Mouse (Mus musculus): ENCODE measurements around the gene Ino80. TPM values are rescaled to one million over a fixed set of nuclear protein-coding genes. Genes with fewer than 3 reads are reported as not detected.
A peak's percentile ranks its signal among the peaks of the same experiment; 100 is the strongest.

Ino80 gene
- total and polyA plus RNA-seq, 3 experiments = 10.6 to 17.8 (median 11.4) TPM

GRCm38 (mm10) chr2:119327942-119328526 lies 149.5 kb downstream of the Ino80 start:
- peaks cover 9 to 28% of the 10 kb centered on the region in 2 experiments for H3K4me1 ChIP-seq (ENCODE audit: control insufficient read depth in 1 of 2, insufficient read depth in 2 of 2)
- H3K4me3 ChIP-seq (replicated peaks in 1 of 3; ENCODE audit: low read depth in 2 of 3, low read length in 2 of 3, poor library complexity in 1 of 3) = no peak overlapping the region
- no peak for DNase-seq (ENCODE audit: extremely low read depth)
- H3K9ac ChIP-seq (ENCODE audit: insufficient read depth, low read depth) = no peak overlapping the region
- H3K27me3 ChIP-seq (replicated peaks) = peaks cover 75% of the 10 kb centered on the region
- dilution Hi-C loops (cut with MboI; ENCODE audit: extremely low pct_ligation_motif_present, extremely low pct_unique_long_range_greater_than_20kb, low sequenced_read_pairs) = no loop called here
- H3K27ac ChIP-seq (ENCODE audit: insufficient read depth, low read depth) = no peak overlapping the region
- no peak for TF ChIP-seq UBTF (IDR thresholded peaks at IDR 0.05; ENCODE audit: low read depth, low read length)
- TF ChIP-seq TBP (conservative IDR thresholded peaks at IDR 0.05; ENCODE audit: low read depth, low read length) = no peak
- no peak for TF ChIP-seq CTCF (conservative IDR thresholded peaks at IDR 0.05 in 1 of 2, IDR thresholded peaks at IDR 0.05 in 1 of 2; ENCODE audit: low read depth in 2 of 2, low read length in 2 of 2)
- no peak for TF ChIP-seq MAX (IDR thresholded peaks at IDR 0.05; ENCODE audit: low read length)
- TF ChIP-seq NELFE (IDR thresholded peaks at IDR 0.05; ENCODE audit: low read depth, low read length) = no peak
- no peak for TF ChIP-seq EP300 (IDR thresholded peaks at IDR 0.05; ENCODE audit: low read length)
- no peak overlapping the region for H3K4me2 ChIP-seq (ENCODE audit: insufficient read depth, low read depth, poor library complexity, severe bottlenecking)
- no peaks in the 10 kb centered on the region for H3K36me3 ChIP-seq (replicated peaks in 1 of 2; ENCODE audit: control insufficient read depth in 1 of 2, insufficient read depth in 1 of 2, low read length in 1 of 2)
- in situ Hi-C loops (cut with MboI; ENCODE audit: low pct_ligation_motif_present, low pct_unique_long_range_greater_than_20kb, low sequenced_read_pairs) = no loop called here
- H3K9me3 ChIP-seq (replicated peaks; ENCODE audit: low read length) = peaks cover 3% of the 10 kb centered on the region
- H3K79me2 ChIP-seq (replicated peaks; ENCODE audit: control insufficient read depth, extremely low read depth, insufficient read depth, poor library complexity, severe bottlenecking) = no peaks in the 10 kb centered on the region

- peaks cover 9 to 28% of the 10 kb centered on the region in 2 experiments for H3K4me1 ChIP-seq (ENCODE audit: control insufficient read depth in 1 of 2, insufficient read depth in 2 of 2)
- no peaks in the 10 kb centered on the region for H3K79me2 ChIP-seq (replicated peaks; ENCODE audit: control insufficient read depth, extremely low read depth, insufficient read depth, poor library complexity, severe bottlenecking)
- dilution Hi-C loops (cut with MboI; ENCODE audit: extremely low pct_ligation_motif_present, extremely low pct_unique_long_range_greater_than_20kb, low sequenced_read_pairs) = no loop called here
- TF ChIP-seq CTCF (conservative IDR thresholded peaks at IDR 0.05 in 1 of 2, IDR thresholded peaks at IDR 0.05 in 1 of 2; ENCODE audit: low read depth in 2 of 2, low read length in 2 of 2) (peak in 1 of 2 experiments; percentile 68; a peak in 2 of 4 replicates), SIN3A (IDR thresholded peaks at IDR 0.05; ENCODE audit: low read length) (peak; percentile 57; the same call in 1 of the 2 replicates), MEF2A (IDR thresholded peaks at IDR 0.05; ENCODE audit: borderline replicate concordance, low read depth, low read length) (peak; percentile 53; the same call in 1 of the 2 replicates), KAT2A (IDR thresholded peaks at IDR 0.05; ENCODE audit: insufficient replicate concordance, low read length) (no peak), RAD21 (IDR thresholded peaks at IDR 0.05; ENCODE audit: low read depth, low read length) (peak; percentile 40), ELF1 (IDR thresholded peaks at IDR 0.05; ENCODE audit: low read depth, low read length) (no peak), ZMIZ1 (IDR thresholded peaks at IDR 0.05; ENCODE audit: low read depth, low read length) (no peak), ETS1 (conservative IDR thresholded peaks at IDR 0.05; ENCODE audit: low read depth, low read length) (no peak), IRF4 (IDR thresholded peaks at IDR 0.05; ENCODE audit: low read depth, low read length) (no peak), RCOR1 (conservative IDR thresholded peaks at IDR 0.05; ENCODE audit: low read depth, low read length) (no peak), E2F4 (IDR thresholded peaks at IDR 0.05; ENCODE audit: insufficient replicate concordance, low read depth, low read length) (no peak), MXI1 (IDR thresholded peaks at IDR 0.05; ENCODE audit: low read depth, low read length) (0 out of 2 replicates have a peak, but pooled peaks have one; percentile 27), HCFC1 (IDR thresholded peaks at IDR 0.05; ENCODE audit: low read depth, low read length) (no peak), SMC3 (IDR thresholded peaks at IDR 0.05; ENCODE audit: low read depth, low read length) (peak; percentile 51), USF2 (conservative IDR thresholded peaks at IDR 0.05; ENCODE audit: low read depth, low read length) (no peak), POLR2A (IDR thresholded peaks at IDR 0.05; ENCODE audit: low read depth, low read length) (0 out of 2 replicates have a peak, but pooled peaks have one; percentile 19), MAZ (IDR thresholded peaks at IDR 0.05; ENCODE audit: low read depth, low read length) (0 out of 2 replicates have a peak, but pooled peaks have one; percentile 63), CHD2 (IDR thresholded peaks at IDR 0.05; ENCODE audit: low read length) (peak; percentile 62; the same call in 1 of the 2 replicates), MAX (IDR thresholded peaks at IDR 0.05; ENCODE audit: low read length) (no peak)
- H3K36me3 ChIP-seq (replicated peaks in 1 of 2; ENCODE audit: control insufficient read depth in 1 of 2, insufficient read depth in 1 of 2, low read length in 1 of 2) = no peaks in the 10 kb centered on the region
- in situ Hi-C loops (cut with MboI; ENCODE audit: low pct_ligation_motif_present, low pct_unique_long_range_greater_than_20kb, low sequenced_read_pairs) = no loop called here
- peaks cover 69% of the 10 kb centered on the region for H3K27me3 ChIP-seq (replicated peaks)
- H3K9ac ChIP-seq (ENCODE audit: insufficient read depth, low read depth) = peak overlapping the region; percentile 27; the same call in 1 of the 2 replicates
- no peak for DNase-seq (ENCODE audit: extremely low read depth)
- no peak overlapping the region for H3K27ac ChIP-seq (ENCODE audit: insufficient read depth, low read depth)
- peaks cover 11% of the 10 kb centered on the region for H3K9me3 ChIP-seq (replicated peaks; ENCODE audit: low read length)
- H3K4me2 ChIP-seq (ENCODE audit: insufficient read depth, low read depth, poor library complexity, severe bottlenecking) = peak overlapping the region; percentile 96
- peak overlapping the region; percentile 10 to 45 (median 37) for H3K4me3 ChIP-seq (replicated peaks in 1 of 3; ENCODE audit: low read depth in 2 of 3, low read length in 2 of 3, poor library complexity in 1 of 3)
These were observed 150.4 kb downstream of the Ino80 start for GRCm38 (mm10) chr2:119327102-119327480.
